Mouse (Mus musculus): ENCODE data around the gene Myo1d.

Gene Myo1d

DNA sequence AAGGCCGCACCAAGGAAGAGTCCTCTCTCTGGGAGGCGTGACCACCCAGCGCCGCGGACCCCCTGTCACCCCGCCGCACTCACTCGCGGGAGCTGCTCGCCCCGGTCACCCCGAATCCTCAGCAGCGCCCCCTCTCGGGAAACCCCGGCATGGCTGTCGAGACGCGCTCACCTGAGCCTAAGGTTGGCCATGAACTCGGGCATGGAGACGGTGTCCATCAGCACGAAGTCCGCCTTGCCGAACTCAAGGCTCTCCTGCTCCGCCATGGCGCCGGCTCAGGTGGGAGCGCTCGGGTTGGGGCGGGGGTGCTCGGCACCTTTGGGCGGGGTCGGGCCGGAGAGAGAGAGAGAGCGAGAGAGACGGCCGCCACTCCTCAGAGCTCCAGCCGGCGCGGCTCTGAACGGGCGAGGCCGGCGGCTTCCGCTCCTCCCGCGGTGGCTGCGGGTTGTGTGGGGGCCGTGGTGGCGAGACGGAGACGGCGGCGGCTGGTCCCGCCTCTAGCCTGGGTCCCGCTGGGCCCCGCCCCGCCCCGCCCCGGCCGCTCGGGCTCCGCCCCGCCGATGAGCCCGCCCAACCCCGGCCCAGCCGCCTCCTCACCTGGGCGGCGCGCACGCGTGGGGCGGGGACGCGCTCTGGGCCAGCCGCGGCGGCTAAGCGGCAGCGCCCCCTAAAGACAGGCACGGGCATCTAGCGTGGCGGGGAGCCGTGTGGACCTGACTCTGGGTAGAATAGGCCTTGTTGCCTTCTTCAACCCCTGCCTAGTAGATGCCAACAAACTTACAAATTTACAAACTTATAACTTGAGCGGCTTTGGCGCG is at the start of gene Myo1d:
Myo1d (minus strand) TSS at position 499 of the 818 bp plus-strand sequence.
- peak; percentile 89 for DNase-seq (ENCODE audit: low spot score)

DNA sequence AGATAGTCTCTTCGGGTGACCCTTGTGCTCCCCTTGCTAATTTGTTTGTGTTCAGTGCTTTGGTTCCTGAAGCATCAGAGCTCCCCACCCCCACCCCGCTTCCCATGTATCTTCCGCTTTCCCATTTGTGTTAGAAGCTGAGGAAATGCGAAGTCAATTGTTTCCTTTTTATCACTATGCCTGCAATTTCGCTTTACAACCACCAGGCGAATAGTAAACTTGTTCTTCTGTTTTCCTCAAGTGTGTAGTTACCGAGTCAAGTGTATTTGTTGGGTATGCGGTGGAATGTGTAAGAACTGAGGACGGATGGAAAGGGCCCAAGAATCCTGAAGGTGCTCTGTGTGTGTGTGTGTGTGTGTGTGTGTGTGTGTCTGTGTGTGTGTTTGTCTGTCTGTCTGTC is 42.0 kb upstream of the Myo1d start:
- DNase-seq (ENCODE audit: low spot score) = no peak

DNA sequence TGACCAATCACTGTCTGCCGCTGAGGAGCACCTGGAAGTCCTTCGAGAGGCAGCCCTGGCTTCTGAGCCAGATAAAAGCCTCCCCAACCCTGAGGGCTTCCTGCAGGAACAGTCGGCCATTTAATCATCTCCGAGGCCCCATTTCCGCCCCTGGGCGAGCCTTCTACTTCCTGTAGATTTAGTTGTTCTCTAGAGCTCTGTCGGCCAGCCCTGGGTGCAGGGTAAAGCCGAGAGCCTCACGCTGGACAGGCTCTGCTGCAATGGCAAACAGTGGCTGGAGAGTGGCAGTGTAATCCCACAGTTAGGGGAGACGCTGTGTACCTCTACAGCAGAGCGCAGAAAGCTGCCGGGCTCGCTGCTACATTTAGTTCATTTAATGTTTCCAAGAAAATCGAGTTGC is 41.5 kb upstream of the Myo1d start:
- no peak for DNase-seq (ENCODE audit: low spot score)

DNA sequence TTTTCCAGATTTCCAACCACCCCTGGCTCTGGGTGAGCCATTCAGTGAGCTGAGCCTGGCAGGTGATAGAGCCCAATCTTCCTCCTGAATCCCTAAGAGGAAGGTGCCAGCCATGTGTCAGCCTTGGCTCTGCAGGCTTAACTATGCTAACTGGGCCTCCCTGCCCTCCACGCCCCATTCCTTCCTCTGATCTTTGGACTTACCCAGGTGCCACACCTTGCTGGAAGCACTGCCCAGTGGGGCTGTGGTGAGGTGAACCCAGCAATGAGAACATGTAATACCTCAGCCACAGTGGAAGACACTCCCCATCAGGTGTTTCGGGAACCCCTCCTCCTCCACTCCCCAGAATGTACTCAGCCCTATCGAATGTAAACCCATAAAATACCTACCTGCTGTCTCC is 40.3 kb upstream of the Myo1d start:
- DNase-seq (ENCODE audit: low spot score) = no peak

DNA sequence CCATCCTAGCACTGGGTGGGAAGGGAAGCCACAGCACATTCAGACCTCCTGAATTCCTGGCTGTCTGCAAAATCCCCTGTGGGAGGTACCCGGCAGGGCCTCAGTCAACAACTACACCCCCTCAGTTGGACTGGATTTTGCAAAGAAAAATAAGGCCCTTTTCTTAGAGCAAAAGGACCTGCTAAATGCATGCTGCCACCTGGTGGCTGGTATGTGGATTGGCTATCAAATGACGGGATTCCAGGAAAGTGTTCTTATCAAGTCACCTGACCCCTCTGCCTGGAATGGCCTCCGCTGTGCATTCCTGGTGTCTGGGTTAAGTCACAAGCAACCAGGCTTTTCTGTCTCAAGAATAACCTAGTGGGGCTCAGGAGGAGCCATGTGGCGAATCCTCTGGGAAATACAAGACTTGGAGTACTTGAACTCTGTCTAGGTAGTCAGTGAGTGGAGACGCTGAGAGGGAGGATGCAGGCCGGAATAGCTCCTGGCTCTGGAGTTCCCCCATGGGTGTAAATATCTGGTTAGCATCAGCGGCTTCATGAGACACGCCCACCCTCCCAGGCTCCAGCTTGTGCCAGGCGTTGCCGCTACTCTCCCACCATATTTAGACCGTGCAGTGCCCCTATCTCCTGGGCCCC is 38.4 kb upstream of the Myo1d start:
- peak; percentile 24 for DNase-seq (ENCODE audit: low spot score)

DNA sequence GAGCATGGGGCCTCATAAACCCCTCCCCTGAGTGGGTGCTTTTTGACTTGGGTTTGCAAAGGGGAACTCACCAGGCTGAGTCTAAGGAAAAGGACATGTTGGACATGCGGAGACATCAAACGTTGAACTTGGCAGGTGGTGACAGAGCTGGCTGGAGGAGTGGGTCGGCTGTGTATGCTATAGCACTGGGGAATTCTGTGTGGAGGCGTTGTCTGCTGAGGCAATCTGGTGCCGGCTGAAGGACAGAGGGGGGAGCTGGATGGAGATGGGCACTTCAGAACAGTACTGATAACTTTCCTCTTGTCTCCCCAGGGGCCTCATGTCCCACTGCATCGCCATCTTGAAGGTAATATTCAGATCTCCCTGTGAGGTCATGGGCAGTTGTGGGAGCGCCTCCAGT is 35.5 kb upstream of the Myo1d start:
- no peak for DNase-seq (ENCODE audit: low spot score)

DNA sequence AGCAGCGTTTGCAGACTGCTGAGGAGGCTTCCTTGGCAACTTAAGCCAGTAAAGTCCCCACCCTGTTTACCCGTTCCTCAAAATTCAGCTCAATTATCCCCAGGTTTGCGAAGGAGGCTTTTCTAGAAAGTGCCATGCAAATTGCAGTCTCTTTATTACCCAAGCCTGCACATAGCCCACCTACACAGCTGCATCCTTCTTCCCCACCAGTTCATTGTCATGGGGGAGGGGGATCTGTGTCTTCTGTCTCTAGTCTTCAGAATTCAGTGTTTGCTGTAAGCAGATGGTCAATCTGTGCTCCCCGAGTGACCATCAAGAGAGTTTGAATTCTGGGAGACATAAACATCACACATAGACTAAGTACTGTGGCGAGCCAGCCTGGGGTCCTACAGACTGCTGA is 31.3 kb upstream of the Myo1d start:
- no peak for DNase-seq (ENCODE audit: low spot score)

DNA sequence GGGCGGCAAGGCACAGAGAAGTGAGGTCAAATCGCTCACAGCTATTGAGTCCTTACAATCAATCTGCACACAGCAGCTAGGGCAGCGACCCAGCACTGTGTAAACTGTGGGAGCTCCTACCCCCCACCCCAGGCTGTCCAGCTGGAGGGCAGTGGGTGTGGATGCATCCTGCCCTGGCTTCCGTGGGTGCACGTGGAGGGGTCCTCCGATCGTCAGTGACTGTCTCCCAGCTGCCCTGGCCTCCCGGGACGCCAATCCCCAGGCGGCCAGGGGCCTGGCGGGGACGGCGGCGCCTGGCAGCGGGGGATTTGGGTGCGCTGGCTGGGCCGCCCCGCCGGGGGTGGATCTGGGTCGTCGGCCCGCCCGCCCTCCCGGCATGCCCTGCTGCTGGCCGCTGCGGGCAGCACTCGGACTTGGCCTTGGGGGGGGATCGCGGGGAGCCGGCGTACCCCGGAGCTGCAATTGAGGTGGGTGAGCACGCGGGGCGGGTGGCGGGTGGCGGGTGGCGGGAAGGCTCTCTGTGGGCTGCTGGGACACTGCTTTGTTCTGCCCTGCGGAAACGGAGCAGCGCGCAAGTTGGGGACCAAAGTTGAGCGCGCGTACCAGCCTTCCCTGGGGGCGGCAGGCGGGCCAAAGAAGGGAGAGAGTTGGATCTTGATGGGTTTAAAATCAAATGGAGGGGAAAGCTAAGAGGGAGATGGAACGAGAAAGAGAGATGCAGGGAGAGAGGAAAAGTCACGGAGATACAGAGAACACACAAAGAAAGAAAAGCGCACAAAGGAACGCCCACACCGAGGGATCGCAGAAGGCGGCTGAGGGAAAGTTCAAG is 30.4 kb upstream of the Myo1d start, which contains the start of gene Tmem98:
Tmem98 (plus strand) TSS at position 183 of the 829 bp plus-strand sequence.
- DNase-seq (ENCODE audit: low spot score) = no peak

DNA sequence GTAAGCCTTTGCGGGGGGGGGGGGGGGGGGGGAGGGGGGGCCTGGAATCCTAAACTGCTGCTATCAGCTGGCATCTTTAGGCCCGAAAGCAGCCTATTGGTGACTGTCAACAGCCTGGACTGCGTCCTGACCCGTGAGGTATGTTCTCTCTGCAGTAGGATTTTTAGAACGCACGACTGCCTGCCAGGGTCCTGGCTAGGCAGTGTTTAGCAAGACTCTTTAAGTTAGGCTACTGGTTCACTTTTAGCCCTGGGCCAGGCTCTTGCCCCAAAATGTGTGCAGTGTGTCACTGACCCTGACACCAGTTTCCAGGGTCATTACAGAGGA is 29.8 kb upstream of the Myo1d start:
- no peak for DNase-seq (ENCODE audit: low spot score)

DNA sequence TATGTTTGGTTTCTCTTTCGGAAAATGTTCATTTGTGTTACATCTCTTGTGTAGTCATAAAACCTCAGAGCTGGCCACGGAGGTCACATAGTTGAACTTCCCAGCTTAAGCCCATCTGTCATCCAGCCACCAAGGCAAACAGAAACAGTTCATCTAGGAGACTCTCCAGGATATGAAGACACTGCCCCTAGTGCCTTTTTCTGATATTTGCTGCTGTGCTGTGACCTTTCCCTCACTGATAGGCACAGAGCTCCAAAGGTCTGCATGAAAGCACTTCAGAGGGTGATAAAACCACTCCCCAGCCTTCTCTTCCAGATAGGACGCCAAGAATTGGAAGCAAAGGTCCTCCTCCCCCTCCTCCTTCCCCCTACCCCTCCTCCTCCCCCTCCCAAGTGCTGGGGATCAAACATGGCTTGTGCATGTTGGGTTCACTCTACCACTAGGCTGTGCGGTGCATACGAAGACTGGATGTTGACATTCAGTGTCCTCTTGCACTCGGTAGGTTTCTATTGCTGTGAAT is 28.8 kb upstream of the Myo1d start:
- DNase-seq (ENCODE audit: low spot score) = no peak

DNA sequence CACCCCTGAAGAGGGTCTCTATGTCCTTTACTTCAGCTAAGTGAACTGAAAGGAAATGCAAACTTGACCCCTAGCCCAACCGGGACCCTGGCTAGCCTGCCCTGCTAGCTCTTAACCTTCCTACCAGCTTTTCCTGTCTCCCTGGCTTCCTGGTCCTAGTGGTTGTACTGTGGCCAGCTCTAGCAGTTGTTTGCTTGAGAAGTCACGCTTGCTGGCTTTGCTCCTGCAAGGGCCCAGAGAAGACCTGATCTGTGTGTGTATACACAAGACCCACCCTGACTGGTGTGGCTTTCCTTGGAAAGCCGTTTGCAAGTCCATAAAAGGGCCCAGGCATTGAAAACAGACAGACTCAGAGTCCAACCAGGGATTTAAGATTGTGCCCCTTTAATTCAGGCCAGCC is 22.9 kb upstream of the Myo1d start:
- no peak for DNase-seq (ENCODE audit: low spot score)

DNA sequence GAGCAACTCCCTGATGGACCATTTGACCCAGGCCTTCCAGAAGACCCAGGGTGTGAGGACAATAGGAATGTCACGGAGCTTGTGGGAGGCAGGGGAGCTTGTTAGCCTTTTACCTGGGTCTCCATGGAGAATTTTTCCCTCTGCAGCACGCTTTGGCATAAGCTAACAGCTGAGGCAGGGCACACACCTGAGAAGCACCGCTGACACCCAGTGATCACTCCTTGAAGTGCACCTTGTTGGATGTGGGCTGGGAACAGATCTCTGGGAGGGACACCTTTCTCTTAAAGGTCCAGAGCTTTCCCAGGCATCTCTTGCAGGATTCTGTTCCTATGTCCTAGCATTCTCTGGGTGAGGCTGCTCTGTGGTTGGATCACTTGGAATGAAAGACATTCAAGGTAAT is 20.2 kb upstream of the Myo1d start:
- no peak for DNase-seq (ENCODE audit: low spot score)

DNA sequence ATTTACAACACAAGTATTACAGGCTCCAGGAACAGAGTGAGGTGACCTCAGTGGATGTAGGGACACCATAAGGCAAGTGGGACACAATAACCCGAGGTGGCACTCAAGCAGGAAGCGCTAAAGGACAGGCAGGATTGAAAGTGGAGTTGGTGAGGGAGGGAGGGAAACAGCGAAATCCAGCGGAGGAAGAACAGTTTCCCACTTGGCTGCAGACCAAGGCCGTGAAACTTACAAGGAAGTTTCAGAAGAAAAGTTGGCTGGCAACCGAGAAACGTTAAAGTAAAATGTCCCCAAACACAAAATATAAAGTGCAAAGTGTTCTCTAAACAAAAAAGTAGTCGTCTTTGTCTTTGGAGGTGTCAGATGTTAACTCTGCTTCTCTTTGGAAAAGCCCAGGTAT is 15.6 kb upstream of the Myo1d start:
- no peak for DNase-seq (ENCODE audit: low spot score)

DNA sequence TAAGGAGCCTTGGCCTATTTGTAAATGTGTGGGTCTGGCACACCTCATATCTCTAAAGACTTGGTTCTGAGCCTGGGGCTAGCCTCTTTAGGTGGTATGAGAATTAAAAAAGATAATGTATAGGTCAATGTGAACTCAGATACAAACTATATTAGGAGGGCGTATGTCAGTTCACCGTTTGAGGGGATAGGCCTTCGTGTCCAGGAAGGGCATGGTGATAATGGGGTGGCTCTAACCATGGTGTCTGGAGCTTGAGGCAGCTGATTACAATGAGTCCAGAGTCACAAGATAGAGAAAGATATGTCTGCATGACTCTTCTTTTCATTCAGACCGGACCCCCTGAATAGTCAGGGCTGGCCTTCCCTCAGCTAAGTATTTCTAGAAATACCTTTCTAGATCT is 14.5 kb upstream of the Myo1d start:
- DNase-seq (ENCODE audit: low spot score) = no peak

DNA sequence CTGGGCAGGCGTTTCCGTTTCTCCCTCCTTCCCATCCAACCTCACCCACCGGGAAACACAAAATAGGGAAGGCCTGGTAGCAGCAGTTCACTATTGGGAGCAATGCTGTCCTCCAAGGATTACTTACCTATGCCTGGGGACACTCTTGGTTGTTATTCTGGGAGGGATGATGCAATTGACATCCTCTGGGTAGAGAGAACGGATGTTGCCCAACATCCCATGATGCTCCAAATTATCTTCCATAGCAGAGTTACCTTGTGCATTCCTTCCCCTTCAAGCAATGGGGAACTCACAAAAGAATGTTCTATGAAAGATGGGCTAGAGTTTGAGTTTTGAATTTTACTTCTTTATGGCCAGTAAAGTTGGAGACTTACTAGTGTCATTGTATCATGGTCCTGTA is 13.6 kb upstream of the Myo1d start:
- no peak for DNase-seq (ENCODE audit: low spot score)

DNA sequence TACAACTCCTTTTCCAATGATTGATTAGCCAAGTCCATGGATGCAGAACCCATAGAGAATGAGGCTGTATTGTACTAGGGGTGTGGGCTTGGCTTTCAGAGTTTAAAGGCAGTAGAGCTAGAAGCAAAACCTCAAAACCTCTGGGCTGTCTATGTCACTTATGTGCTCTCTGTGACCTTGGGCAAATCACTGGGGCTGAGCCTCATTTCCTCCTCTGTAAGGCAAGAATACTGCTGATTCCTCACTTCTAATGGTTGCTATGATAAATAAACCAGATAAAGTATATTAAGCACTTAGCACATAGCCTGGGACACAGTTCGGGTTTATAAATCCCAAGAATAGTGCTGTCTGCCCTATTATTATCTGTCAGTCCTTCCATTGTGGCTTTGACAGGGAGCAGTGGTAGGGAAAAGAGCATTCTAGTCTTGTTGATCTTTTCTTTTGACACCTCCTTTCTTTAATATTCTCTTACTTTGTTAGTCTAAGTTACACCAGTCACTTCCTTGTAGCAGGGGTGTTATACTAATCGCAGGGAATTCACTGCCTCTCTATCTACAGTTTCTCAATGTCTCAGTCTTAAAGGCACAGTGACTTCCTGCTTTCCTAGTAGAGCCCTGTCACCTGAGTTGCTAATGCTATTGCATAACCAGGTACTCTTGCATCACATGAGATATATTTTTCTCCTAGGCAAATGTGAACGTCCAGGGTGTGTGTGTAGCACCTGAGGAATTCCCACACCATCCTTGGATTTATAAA is 12.0 kb upstream of the Myo1d start:
- DNase-seq (ENCODE audit: low spot score) = no peak

DNA sequence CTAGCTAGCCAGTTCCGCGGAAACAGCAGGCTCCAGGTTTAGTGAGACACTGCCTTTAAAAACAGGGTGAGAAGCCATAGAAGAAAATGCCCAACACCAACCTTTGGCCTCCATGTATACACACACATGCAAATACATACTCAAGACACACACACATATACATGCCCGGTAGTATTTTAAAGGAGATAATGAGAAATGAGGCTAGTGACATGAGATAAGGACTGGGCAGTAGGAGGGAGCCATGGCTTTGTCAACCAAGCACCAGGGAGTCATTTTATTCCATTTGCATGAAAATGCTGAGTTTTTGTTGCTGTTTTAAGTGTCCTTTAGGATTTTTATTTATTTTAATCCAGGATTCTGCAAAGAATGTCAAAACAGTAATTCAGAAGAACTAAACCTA is 10.6 kb upstream of the Myo1d start:
- no peak for DNase-seq (ENCODE audit: low spot score)

DNA sequence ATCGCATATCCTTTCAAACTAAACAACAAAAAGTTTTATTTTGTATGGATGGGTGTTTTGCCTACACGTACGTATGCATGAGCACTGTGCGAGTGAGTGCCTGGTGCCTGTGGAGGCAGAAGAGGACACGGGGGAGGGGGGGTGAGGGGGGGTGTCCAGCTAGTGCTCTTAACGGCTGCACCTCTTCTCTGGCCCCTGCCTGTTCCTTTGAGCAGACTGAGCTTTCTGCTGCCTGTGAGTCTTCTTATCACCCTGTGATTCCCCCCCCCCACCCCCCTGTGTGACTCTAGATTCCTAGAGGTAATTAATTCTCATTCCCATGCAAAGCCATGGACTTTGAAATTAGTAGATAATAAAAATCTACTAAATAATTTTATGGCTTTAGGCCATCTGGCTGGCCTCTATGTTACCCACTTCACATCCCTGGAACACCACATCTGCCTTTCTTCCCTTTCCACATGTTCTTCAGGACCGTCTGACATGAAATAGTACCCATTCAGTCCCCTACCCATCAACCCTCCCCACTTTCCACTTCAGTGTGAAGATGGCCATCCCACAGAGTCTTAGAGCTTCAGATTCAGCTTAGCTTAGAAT is 9.9 kb upstream of the Myo1d start:
- DNase-seq (ENCODE audit: low spot score) = no peak

DNA sequence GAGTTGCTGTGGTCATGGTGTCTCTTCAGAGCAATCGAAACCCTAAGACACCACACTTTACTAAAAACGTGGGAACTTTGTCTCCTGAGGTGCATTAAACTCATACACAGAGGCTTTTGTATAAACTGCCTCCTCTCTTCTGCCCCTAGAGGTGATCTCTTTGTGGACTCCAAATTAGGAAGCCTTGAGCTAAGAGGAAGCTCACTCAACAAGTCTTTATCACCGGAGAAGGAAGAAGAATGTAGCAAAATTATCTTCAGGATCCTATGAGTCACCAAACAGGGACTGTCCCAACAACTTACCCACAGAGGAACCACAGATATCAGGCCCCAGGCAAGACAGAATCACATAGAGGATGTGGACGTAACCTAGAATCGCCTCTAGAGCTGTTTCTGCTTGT is 5.8 kb upstream of the Myo1d start:
- DNase-seq (ENCODE audit: low spot score) = no peak

DNA sequence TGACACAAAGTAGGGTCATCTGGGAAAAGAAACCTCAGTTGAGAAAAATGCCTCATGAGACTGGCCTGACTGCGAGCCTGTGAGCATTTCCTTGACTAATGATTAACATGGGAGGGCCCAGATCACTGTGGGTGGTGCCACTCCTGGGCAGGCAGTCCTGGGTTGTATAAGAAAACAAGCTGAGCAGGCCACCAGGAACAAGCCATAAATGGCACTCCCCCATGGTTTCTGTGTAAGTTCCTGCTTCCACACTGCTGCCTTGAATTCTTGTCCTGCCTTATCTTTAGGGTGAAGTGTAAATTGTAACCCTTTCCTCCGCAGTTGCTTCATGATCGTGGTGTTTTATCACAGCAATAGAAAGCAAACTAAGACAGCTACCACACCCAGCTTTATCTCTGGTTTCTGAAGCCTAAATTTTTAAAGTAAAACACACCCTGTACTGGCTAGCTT is 4.5 kb upstream of the Myo1d start:
- no peak for DNase-seq (ENCODE audit: low spot score)

DNA sequence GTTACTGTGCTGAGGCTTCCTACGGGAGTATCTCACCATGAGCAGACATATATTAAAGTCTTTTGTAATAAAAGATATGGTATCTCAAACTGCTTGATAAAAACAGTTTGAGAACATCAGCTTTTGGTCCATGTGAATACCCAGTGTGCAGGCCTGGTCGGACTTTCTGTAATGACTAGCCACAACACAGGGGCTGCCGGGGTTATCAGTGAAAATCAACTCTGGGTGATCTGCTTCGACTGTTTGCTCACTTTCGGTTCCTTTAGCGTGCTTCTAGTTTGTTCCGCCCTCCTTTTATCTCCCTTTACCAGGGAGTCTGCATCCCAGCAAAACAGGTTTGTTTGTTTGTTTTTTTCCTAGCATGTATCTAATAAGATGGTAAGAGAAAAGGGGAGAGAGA is 3.6 kb upstream of the Myo1d start:
- DNase-seq (ENCODE audit: low spot score) = no peak

DNA sequence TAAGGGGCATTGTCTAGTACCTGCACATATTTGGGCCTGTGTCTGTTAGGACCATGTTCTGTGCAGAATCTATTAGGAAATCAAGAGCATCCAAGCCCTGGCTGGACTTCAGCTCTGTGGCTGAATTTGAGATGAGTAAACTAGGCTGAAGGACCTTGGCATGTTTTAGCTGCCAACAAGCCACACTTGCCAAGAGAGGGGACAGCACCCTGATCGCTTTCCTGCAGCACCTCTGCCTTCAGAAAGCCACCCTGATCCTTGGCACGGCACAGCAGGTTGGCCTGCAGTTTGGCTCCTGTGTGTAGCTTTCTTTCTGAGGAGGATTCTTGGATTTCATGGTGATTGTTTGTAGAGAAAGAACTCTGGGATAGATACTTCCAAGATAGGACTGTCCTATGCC is 1.7 kb upstream of the Myo1d start:
- DNase-seq (ENCODE audit: low spot score) = no peak
